Mouse (Mus musculus) small intestine, adult 2 months (tissue): ENCODE results near the gene Mei1. TPM values are rescaled to one million over a fixed set of nuclear protein-coding genes. Genes with fewer than 3 reads are reported as not detected.

Experiments used
- H3K27ac ChIP-seq: fragments of 200-500 bp; 2 replicates; pipeline ENCODE4 v1.5.1; 2012; ENCODE audit warnings: low read depth, low read length, control low read depth, inconsistent platforms; ENCODE audit not compliant: insufficient read depth
- H3K27me3 ChIP-seq: fragments of 200-500 bp; 2 replicates; pipeline ENCODE4 v1.6.1; 2012; ENCODE audit warnings: mild to moderate bottlenecking, moderate library complexity, low read length, inconsistent platforms; ENCODE audit not compliant: control insufficient read depth, insufficient read depth
- H3K36me3 ChIP-seq: fragments of 200-500 bp; 2 replicates; pipeline ENCODE4 v1.6.1; 2012; ENCODE audit warnings: mild to moderate bottlenecking, low read length, control low read depth, inconsistent platforms; ENCODE audit not compliant: control insufficient read depth, insufficient read depth
- H3K4me1 ChIP-seq: fragments of 200-500 bp; 2 replicates; pipeline ENCODE4 v1.6.1; 2012; ENCODE audit warnings: low read length, inconsistent platforms, mixed read lengths; ENCODE audit not compliant: control insufficient read depth, insufficient read depth, insufficient read length
- H3K4me3 ChIP-seq: fragments of 200-500 bp; 2 replicates; pipeline ENCODE4 v1.5.1; 2012; ENCODE audit warnings: low read depth, mild to moderate bottlenecking, control low read depth, inconsistent platforms, low read length, moderate library complexity
- CTCF ChIP-seq: fragments of 200-500 bp; IDR thresholded peaks from 2 replicates; pipeline ENCODE4 v1.5.1; 2012; ENCODE audit warnings: low read depth, mild to moderate bottlenecking, control low read depth, inconsistent platforms, low read length, moderate library complexity, mixed read lengths; ENCODE audit not compliant: insufficient replicate concordance, insufficient read length; ENCODE audit errors: extremely low read depth
- POLR2A ChIP-seq: fragments of 200-500 bp; IDR thresholded peaks from 2 replicates; pipeline ENCODE4 v1.6.1; 2012; ENCODE audit warnings: low read depth, mild to moderate bottlenecking, control low read depth, inconsistent platforms, low read length, moderate library complexity
- WGBS: fragments of 180-500 bp; shearing (Covaris S2); methylation state at CpG from one replicate; pipeline ENCODE4 v1.1.7; 2018; 5-methylcytosine and 5-hydroxymethylcytosine counted together
- polyA plus RNA-seq: library from polyadenylated mRNA; depleted of rRNA; stranded (reverse); fragments of >200 nt; gene quantifications from 2 replicates; pipeline ENCODE4 v1.2.3, GENCODE M21; 2012

Mei1 gene
- polyA plus RNA-seq, 1 experiment, result 0.05 TPM

DNA sequence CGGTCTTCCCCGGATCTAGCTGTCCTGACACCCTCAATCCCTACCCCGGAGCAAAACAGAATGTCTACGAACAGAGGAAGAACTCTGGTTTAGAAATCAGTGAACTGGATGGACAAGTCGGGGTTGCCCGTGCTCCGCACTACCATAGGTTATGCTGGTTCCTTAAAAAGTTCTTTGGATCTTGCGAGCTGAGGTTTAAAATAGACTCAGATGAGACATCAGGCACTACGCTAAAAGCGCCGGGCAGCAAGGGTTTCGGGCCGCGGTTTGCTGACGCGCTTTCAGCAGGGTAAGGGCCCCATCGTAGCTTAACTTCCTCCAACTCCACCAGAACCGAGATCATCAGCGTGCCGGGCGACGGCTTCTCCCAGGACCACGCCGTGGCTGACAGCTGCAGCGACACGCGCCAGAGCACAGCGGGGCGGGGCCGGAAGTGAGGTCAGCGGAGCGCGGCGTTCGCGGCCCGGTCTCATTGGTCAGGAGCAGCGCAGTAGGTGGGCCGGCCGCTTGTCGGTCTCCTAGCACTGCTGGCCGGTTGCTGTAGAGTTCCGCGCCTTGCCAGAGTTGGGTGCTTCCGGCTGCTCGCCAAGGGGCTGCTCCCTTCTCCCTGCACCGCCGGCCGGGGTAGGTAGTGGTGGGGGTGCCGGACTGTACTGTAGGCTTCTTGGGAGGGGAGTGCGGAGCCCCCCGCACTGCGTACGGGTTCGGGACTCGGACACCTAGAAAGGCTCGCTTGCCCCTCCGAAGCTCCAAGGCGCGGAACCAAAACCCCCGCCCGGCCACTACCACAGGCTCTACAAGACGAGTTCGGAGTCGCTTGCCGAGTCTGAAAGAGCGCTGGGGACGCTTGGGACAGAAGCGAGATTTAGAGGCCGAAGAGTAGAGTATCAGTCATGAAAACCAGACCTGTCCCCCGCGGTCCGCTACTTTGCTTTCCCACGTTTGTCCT is 57.9 kb downstream of the Mei1 start, which contains the start of gene Ccdc134:
Ccdc134 (plus strand) TSS at position 497 of the 949 bp plus-strand sequence.
- Histone ChIP-seq H3K27me3 (no peaks in the 10 kb centered on the region), H3K27ac (peak within 1 kb of the TSS; percentile 62), H3K36me3 (peaks cover 10% of the 10 kb centered on the region; the same call in 1 of the 2 replicates), H3K4me3 (peak within 1 kb of the TSS; percentile 90), H3K4me1 (no peaks in the 10 kb centered on the region)
- TF ChIP-seq POLR2A (peak; percentile 74; the same call in 1 of the 2 replicates), CTCF (no peak)
- WGBS, result under 1% methylated on average over 74 of the region's 74 CpGs

DNA sequence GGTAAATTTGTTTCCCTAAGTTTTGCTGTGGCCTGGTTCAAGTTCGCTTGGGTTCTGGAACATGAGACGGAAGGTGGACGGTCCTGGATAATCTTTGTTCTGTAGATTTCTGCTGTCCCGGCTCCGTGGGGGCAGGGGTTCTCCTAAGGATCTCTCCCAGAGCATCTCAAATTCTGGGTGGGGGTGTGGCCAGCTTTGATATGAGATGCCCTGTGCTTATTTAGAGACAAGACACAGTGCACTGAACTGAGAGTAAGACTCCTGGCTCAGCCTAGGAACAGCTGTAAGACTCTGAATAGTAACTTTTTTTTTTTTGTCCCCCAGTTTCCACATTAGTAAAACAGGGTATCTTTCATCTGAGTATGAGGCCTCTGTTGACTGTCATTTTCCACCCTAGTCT is 58.6 kb downstream of the Mei1 start:
- Histone ChIP-seq H3K27me3 (no peaks in the 10 kb centered on the region), H3K4me1 (no peaks in the 10 kb centered on the region), H3K36me3 (peaks cover 12% of the 10 kb centered on the region; the same call in 1 of the 2 replicates), H3K27ac (peak overlapping the region; percentile 62; the same call in 1 of the 2 replicates), H3K4me3 (peak overlapping the region; percentile 90)
- no peak for TF ChIP-seq POLR2A
- no peak for TF ChIP-seq CTCF
- WGBS, result 5% methylated on average over 5 of the region's 5 CpGs

DNA sequence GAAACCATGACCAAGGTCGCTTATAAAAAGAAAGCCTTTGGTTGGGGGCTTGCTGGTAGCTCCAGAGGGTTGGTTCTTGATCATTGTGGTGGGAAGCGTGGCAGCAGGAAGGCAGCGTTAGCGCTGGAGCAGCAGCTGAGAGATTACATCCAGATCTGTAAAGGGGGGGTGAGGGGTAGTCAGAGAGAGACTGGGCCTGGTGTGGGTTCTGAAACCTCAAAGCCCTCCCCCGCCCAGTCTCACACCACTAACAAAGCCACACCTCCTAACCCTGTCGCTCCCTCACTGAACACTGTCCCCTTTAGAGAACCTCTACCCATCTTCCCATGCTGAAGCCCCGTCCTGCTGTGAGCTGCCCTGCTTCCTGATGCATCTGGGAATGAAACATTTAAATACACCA is 60.8 kb downstream of the Mei1 start:
- no peak for TF ChIP-seq CTCF
- TF ChIP-seq POLR2A, result no peak
- no peak overlapping the region for H3K4me3 ChIP-seq
- no peaks in the 10 kb centered on the region for H3K27me3 ChIP-seq
- peaks cover 14% of the 10 kb centered on the region; the same call in 1 of the 2 replicates for H3K36me3 ChIP-seq
- 80% methylated on average over 7 of the region's 7 CpGs for WGBS
- no peaks in the 10 kb centered on the region for H3K4me1 ChIP-seq
- no peak overlapping the region for H3K27ac ChIP-seq

DNA sequence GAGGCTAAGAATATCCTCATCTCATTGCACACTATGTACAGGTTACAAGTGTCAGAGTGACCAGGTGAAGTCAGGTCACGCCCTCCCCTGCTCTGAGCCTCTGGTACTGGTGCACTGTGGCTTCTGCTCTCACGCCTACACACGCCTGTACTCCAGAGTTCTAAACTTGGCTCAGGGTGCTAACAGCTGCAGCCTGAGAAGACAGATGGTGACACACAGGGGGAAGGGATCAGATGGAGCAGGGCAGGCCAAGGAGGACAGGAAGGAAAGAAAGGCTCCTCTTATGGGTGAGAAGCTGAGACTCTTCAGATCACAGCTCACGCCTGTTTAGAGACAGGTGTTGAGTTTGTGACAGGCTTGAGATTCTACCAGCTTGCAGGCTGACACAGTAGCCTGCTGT is 65.6 kb downstream of the Mei1 start:
- H3K4me1 ChIP-seq, result peaks cover 4% of the 10 kb centered on the region; the same call in 1 of the 2 replicates
- TF ChIP-seq CTCF (no peak), POLR2A (no peak)
- H3K4me3 ChIP-seq, result no peak overlapping the region
- H3K27ac ChIP-seq, result no peak overlapping the region
- 75% methylated on average over 4 of the region's 4 CpGs for WGBS
- peaks cover 14% of the 10 kb centered on the region; the same call in 1 of the 2 replicates for H3K36me3 ChIP-seq
- no peaks in the 10 kb centered on the region for H3K27me3 ChIP-seq

DNA sequence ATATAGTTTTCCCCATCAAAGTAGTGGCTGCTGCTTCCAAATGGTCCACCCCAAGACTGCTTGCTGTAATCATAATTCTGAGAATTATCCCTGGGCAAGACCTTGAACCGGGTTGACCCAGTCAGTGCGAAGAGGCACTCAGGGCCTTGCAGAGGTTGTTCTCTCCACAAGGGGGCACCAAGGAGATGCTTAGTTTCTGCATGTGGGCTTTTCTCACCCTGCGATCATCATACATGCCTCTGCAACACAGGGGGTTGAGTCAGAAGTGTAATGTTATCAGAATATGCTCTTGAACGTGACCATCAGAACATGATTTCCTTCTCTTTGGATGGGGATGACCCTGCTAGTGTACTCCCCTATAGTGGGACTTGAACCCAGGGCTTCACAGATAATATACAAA is 68.8 kb downstream of the Mei1 start:
- H3K27ac ChIP-seq, result no peak overlapping the region
- no peaks in the 10 kb centered on the region for H3K27me3 ChIP-seq
- peaks cover 8% of the 10 kb centered on the region; the same call in 1 of the 2 replicates for H3K4me1 ChIP-seq
- TF ChIP-seq CTCF (peak; percentile 78; the same call in 1 of the 2 replicates), POLR2A (no peak)
- WGBS, result 46% methylated on average over 4 of the region's 4 CpGs
- H3K4me3 ChIP-seq, result no peak overlapping the region
- H3K36me3 ChIP-seq, result peaks cover 7% of the 10 kb centered on the region

DNA sequence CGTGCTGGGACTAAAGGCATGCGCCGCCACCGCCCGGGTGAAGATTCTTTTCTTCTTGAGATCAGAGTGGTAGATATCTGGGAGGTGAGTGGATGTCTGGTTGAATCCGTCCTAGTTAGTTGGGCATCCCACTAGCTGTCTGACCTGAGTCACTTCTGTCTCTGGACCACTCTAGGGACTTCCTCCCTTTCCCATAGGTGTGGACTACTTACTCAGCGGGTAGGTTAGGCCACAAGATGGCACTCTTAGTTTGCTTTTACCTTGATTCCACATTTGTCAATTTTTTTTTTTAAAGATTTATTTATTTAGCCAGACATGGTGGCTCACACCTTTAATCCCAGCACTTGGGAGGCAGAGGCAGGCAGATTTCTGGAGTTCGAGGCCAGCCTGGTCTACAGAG is 69.4 kb downstream of the Mei1 start:
- no peak overlapping the region for H3K4me3 ChIP-seq
- H3K36me3 ChIP-seq, result peaks cover 6% of the 10 kb centered on the region
- TF ChIP-seq POLR2A (no peak), CTCF (peak; percentile 38; the same call in 1 of the 2 replicates)
- H3K27ac ChIP-seq, result no peak overlapping the region
- H3K27me3 ChIP-seq, result no peaks in the 10 kb centered on the region
- peaks cover 8% of the 10 kb centered on the region; the same call in 1 of the 2 replicates for H3K4me1 ChIP-seq
- 92% methylated on average over 8 of the region's 8 CpGs for WGBS

DNA sequence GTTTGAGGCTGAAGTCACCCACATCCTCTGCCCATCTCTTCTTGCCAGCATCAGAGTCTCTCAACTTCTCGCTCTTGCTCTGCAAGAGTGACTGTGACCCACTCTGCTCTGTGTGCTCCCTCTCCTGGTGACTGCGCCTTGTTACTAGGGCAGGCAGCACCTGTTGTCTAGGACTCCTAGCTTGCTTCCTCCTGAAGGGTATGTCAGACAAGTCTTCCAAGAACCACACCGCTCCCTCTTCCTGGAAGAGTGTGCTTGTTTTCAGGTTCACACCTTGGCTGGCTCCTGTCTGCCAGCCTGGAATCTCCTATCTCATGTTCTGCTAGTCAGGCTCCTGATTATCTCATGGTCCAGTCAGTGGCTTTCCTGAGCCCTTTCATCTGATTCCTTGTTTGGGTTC is 70.6 kb downstream of the Mei1 start:
- 62% methylated on average over 3 of the region's 3 CpGs for WGBS
- no peak overlapping the region for H3K4me3 ChIP-seq
- peaks cover 6% of the 10 kb centered on the region for H3K36me3 ChIP-seq
- no peak overlapping the region for H3K27ac ChIP-seq
- H3K27me3 ChIP-seq, result no peaks in the 10 kb centered on the region
- H3K4me1 ChIP-seq, result peaks cover 9% of the 10 kb centered on the region; the same call in 1 of the 2 replicates
- peak; percentile 16; the same call in 1 of the 2 replicates for TF ChIP-seq CTCF
- no peak for TF ChIP-seq POLR2A
